Mouse (Mus musculus) adrenal gland, adult 2 months (tissue): Measurements from ENCODE around the gene Cfap54. TPM values are rescaled to one million over a fixed set of nuclear protein-coding genes. Genes with fewer than 3 reads are reported as not detected.

Experiments
- DNase-seq: peaks from one replicate; pipeline ENCODE4 v3.0.0; 2021
- polyA plus RNA-seq: library from polyadenylated mRNA; depleted of rRNA; stranded (reverse); fragments of >200 nt; gene quantifications from 2 replicates; pipeline ENCODE4 v1.2.3, GENCODE M21; 2012; rRNA removed
- total RNA-seq, 2 experiments: library from RNA; stranded (reverse); gene quantifications; 2 replicates each; pipeline ENCODE4 v1.2.3; 2021

The Cfap54 gene
- total and polyA plus RNA-seq, 3 experiments, result 0.35 to 6.8 (median 4.8) TPM

GRCm38 (mm10) chr10:92754359-92754758 lies 327.1 kb downstream of the Cfap54 start:
- DNase-seq, result no peak

GRCm38 (mm10) chr10:92730339-92730738 lies 351.1 kb downstream of the Cfap54 start:
- DNase-seq, result no peak

GRCm38 (mm10) chr10:92728723-92729122 lies 352.7 kb downstream of the Cfap54 start:
- no peak for DNase-seq

Other genes starting within 250 kb of the Cfap54 start
- 10 to 100 TPM; 26.5 to 30.0 TPM for gene Cdk17, start 79.3 kb upstream of the Cfap54 start, total RNA-seq
- gene Cdk17, start 79.3 kb upstream of the Cfap54 start, polyA plus RNA-seq, result 8.7 and 9.3 TPM in 2 replicates
- 10 to 100 TPM; 31.1 to 51.5 TPM for gene Elk3, start 229.5 kb upstream of the Cfap54 start, total RNA-seq
- gene Elk3, start 229.5 kb upstream of the Cfap54 start, polyA plus RNA-seq, result 54.3 and 59.5 TPM in 2 replicates